Mouse (Mus musculus): ENCODE results near the gene Tymp.

Tymp gene

GRCm38 (mm10) chr15:89334271-89334670, 42.6 kb downstream of the Tymp start, which contains the start of gene Miox:
Gene Miox (plus strand): TSS chr15:89334398.
- no peak for DNase-seq (ENCODE audit: low read depth, low spot score)

GRCm38 (mm10) chr15:89326441-89326840, 50.4 kb downstream of the Tymp start:
- no peak for DNase-seq (ENCODE audit: low read depth, low spot score)

- no peak for DNase-seq (ENCODE audit: low read depth, low spot score)
Observed at GRCm38 (mm10) chr15:89323656-89324055, 53.2 kb downstream of the Tymp start.

- DNase-seq (ENCODE audit: low read depth, low spot score): no peak
Observed at GRCm38 (mm10) chr15:89322670-89323522, 53.9 kb downstream of the Tymp start, which contains the start of gene Adm2. Gene Adm2 (plus strand): TSS chr15:89322720.
